Mouse (Mus musculus): ENCODE results near the gene Foxo3. TPM values are rescaled to one million over a fixed set of nuclear protein-coding genes. Genes with fewer than 3 reads are reported as not detected.
A peak's percentile ranks its signal among the peaks of the same experiment; 100 is the strongest.

Gene Foxo3
- total and polyA plus RNA-seq, 3 experiments = 9.2 to 18.2 (median 12.6) TPM

DNA sequence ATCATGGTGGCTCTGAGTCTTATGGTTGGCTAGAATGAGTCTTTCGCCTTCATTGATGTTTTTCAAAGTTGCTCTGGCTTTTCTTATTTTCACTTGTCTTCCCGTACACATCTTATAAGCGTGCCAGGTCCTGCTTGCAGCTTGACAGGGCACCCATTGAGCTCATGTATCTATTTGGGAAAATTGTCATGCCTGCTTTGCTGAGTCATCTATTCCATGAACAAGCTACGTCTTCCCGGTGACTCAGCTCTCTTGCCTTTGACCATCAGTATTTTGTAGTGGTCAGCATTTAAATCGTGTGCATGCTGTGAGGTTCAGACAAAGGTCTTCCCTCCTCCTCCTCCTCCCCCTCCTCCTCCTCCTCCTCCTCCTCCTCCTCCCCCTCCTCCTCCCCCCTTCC lies 22.9 kb upstream of the Foxo3 start:
- in situ Hi-C loops (cut with MboI; ENCODE audit: low pct_ligation_motif_present, low pct_unique_long_range_greater_than_20kb, low sequenced_read_pairs) (loop anchor here (5.0 to 10.0 kb wide), 4 partner anchors 275 to 787 kb away; no protein-coding TSS in a partner anchor), dilution Hi-C loops (cut with MboI; ENCODE audit: extremely low pct_ligation_motif_present, extremely low pct_unique_long_range_greater_than_20kb, low sequenced_read_pairs) (no loop called here)
- Histone ChIP-seq H3K9me3 (replicated peaks; ENCODE audit: low read length) (peaks cover 4% of the 10 kb centered on the region), H3K27ac (ENCODE audit: insufficient read depth, low read depth) (no peak overlapping the region), H3K36me3 (replicated peaks in 1 of 2; ENCODE audit: control insufficient read depth in 1 of 2, insufficient read depth in 1 of 2, low read length in 1 of 2) (no peaks in the 10 kb centered on the region), H3K4me1 (ENCODE audit: control insufficient read depth in 1 of 2, insufficient read depth in 2 of 2) (peaks cover 8 to 20% of the 10 kb centered on the region in 2 experiments), H3K79me2 (replicated peaks; ENCODE audit: control insufficient read depth, extremely low read depth, insufficient read depth, poor library complexity, severe bottlenecking) (no peaks in the 10 kb centered on the region), H3K4me3 (replicated peaks in 1 of 3; ENCODE audit: low read depth in 2 of 3, low read length in 2 of 3, poor library complexity in 1 of 3) (no peak overlapping the region), H3K4me2 (ENCODE audit: insufficient read depth, low read depth, poor library complexity, severe bottlenecking) (no peak overlapping the region), H3K27me3 (replicated peaks) (no peaks in the 10 kb centered on the region), H3K9ac (ENCODE audit: insufficient read depth, low read depth) (no peak overlapping the region)
- DNase-seq (ENCODE audit: extremely low read depth) = no peak
- TF ChIP-seq MAFK (IDR thresholded peaks at IDR 0.05; ENCODE audit: insufficient replicate concordance, low read length) (peak; percentile 79), HCFC1 (IDR thresholded peaks at IDR 0.05; ENCODE audit: low read depth, low read length) (no peak), TCF12 (IDR thresholded peaks at IDR 0.05; ENCODE audit: low read depth, low read length) (no peak), CTCF (conservative IDR thresholded peaks at IDR 0.05 in 1 of 2, IDR thresholded peaks at IDR 0.05 in 1 of 2; ENCODE audit: low read depth in 2 of 2, low read length in 2 of 2) (no peak), KAT2A (IDR thresholded peaks at IDR 0.05; ENCODE audit: insufficient replicate concordance, low read length) (no peak), JUN (IDR thresholded peaks at IDR 0.05; ENCODE audit: insufficient read depth, low read depth, low read length) (no peak), ZKSCAN1 (IDR thresholded peaks at IDR 0.05; ENCODE audit: borderline replicate concordance, low read depth, low read length) (no peak), MAX (IDR thresholded peaks at IDR 0.05; ENCODE audit: low read length) (no peak), RCOR1 (conservative IDR thresholded peaks at IDR 0.05; ENCODE audit: low read depth, low read length) (no peak)

- Histone ChIP-seq H3K4me3 (replicated peaks in 1 of 3; ENCODE audit: low read depth in 2 of 3, low read length in 2 of 3, poor library complexity in 1 of 3) (no peak overlapping the region), H3K4me1 (ENCODE audit: control insufficient read depth in 1 of 2, insufficient read depth in 2 of 2) (peaks cover 8 to 29% of the 10 kb centered on the region in 2 experiments), H3K9me3 (replicated peaks; ENCODE audit: low read length) (peaks cover 4% of the 10 kb centered on the region), H3K79me2 (replicated peaks; ENCODE audit: control insufficient read depth, extremely low read depth, insufficient read depth, poor library complexity, severe bottlenecking) (no peaks in the 10 kb centered on the region), H3K27me3 (replicated peaks) (no peaks in the 10 kb centered on the region), H3K27ac (ENCODE audit: insufficient read depth, low read depth) (no peak overlapping the region), H3K9ac (ENCODE audit: insufficient read depth, low read depth) (no peak overlapping the region), H3K36me3 (replicated peaks in 1 of 2; ENCODE audit: control insufficient read depth in 1 of 2, insufficient read depth in 1 of 2, low read length in 1 of 2) (no peaks in the 10 kb centered on the region), H3K4me2 (ENCODE audit: insufficient read depth, low read depth, poor library complexity, severe bottlenecking) (no peak overlapping the region)
- dilution Hi-C loops (cut with MboI; ENCODE audit: extremely low pct_ligation_motif_present, extremely low pct_unique_long_range_greater_than_20kb, low sequenced_read_pairs) = no loop called here
- TF ChIP-seq MYC (IDR thresholded peaks at IDR 0.05; ENCODE audit: low read depth, low read length) = no peak
- peak in 1 of 2 experiments; percentile 54; a peak in 2 of 4 replicates for TF ChIP-seq CTCF (conservative IDR thresholded peaks at IDR 0.05 in 1 of 2, IDR thresholded peaks at IDR 0.05 in 1 of 2; ENCODE audit: low read depth in 2 of 2, low read length in 2 of 2)
- no peak for DNase-seq (ENCODE audit: extremely low read depth)
- in situ Hi-C loops (cut with MboI; ENCODE audit: low pct_ligation_motif_present, low pct_unique_long_range_greater_than_20kb, low sequenced_read_pairs) = loop anchor here (5.0 to 10.0 kb wide), 4 partner anchors 273 to 786 kb away; no protein-coding TSS in a partner anchor
Measured at GRCm38 (mm10) chr10:42297954-42298353, 21.4 kb upstream of the Foxo3 start.

DNA sequence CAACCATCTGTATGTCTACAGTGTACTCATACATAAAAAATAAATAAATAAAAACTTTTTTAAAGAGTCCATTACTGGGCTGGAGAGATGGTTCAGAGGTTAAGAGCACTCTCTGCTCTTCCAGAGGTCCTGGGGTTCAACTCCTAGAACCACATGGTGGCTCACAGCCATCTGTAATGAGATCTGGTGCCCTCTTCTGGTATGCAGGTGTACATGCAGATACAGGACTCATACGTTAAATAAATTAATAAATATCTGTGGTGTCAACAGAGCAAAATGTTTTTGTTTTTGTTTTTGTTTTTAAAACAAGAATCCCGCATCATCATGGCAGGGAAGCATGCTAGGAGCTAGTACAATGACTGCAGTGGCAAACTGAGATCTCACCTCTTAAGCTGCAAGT lies 20.6 kb upstream of the Foxo3 start:
- dilution Hi-C loops (cut with MboI; ENCODE audit: extremely low pct_ligation_motif_present, extremely low pct_unique_long_range_greater_than_20kb, low sequenced_read_pairs) = no loop called here
- Histone ChIP-seq H3K9me3 (replicated peaks; ENCODE audit: low read length) (peaks cover 4% of the 10 kb centered on the region), H3K4me2 (ENCODE audit: insufficient read depth, low read depth, poor library complexity, severe bottlenecking) (no peak overlapping the region), H3K79me2 (replicated peaks; ENCODE audit: control insufficient read depth, extremely low read depth, insufficient read depth, poor library complexity, severe bottlenecking) (no peaks in the 10 kb centered on the region), H3K27me3 (replicated peaks) (no peaks in the 10 kb centered on the region), H3K27ac (ENCODE audit: insufficient read depth, low read depth) (no peak overlapping the region), H3K9ac (ENCODE audit: insufficient read depth, low read depth) (no peak overlapping the region), H3K36me3 (replicated peaks in 1 of 2; ENCODE audit: control insufficient read depth in 1 of 2, insufficient read depth in 1 of 2, low read length in 1 of 2) (no peaks in the 10 kb centered on the region), H3K4me1 (ENCODE audit: control insufficient read depth in 1 of 2, insufficient read depth in 2 of 2) (peaks cover 8 to 29% of the 10 kb centered on the region in 2 experiments), H3K4me3 (replicated peaks in 1 of 3; ENCODE audit: low read depth in 2 of 3, low read length in 2 of 3, poor library complexity in 1 of 3) (no peak overlapping the region)
- DNase-seq (ENCODE audit: extremely low read depth) = no peak
- TF ChIP-seq MAX (IDR thresholded peaks at IDR 0.05; ENCODE audit: low read length) (no peak), CTCF (conservative IDR thresholded peaks at IDR 0.05 in 1 of 2, IDR thresholded peaks at IDR 0.05 in 1 of 2; ENCODE audit: low read depth in 2 of 2, low read length in 2 of 2) (peak in 1 of 2 experiments; percentile 35; a peak in 1 of 4 replicates), MAFK (IDR thresholded peaks at IDR 0.05; ENCODE audit: insufficient replicate concordance, low read length) (no peak), PAX5 (IDR thresholded peaks at IDR 0.05; ENCODE audit: low read length) (no peak), JUN (IDR thresholded peaks at IDR 0.05; ENCODE audit: insufficient read depth, low read depth, low read length) (no peak), POLR2AphosphoS2 (IDR thresholded peaks at IDR 0.05; ENCODE audit: low read depth, low read length) (no peak)
- in situ Hi-C loops (cut with MboI; ENCODE audit: low pct_ligation_motif_present, low pct_unique_long_range_greater_than_20kb, low sequenced_read_pairs) = loop anchor here (5.0 to 10.0 kb wide), 4 partner anchors 272 to 785 kb away; no protein-coding TSS in a partner anchor
